Mouse (Mus musculus): Measurements from ENCODE around the gene Sbno1.
A peak's percentile ranks its signal among the peaks of the same experiment; 100 is the strongest.

Sbno1 gene

DNA sequence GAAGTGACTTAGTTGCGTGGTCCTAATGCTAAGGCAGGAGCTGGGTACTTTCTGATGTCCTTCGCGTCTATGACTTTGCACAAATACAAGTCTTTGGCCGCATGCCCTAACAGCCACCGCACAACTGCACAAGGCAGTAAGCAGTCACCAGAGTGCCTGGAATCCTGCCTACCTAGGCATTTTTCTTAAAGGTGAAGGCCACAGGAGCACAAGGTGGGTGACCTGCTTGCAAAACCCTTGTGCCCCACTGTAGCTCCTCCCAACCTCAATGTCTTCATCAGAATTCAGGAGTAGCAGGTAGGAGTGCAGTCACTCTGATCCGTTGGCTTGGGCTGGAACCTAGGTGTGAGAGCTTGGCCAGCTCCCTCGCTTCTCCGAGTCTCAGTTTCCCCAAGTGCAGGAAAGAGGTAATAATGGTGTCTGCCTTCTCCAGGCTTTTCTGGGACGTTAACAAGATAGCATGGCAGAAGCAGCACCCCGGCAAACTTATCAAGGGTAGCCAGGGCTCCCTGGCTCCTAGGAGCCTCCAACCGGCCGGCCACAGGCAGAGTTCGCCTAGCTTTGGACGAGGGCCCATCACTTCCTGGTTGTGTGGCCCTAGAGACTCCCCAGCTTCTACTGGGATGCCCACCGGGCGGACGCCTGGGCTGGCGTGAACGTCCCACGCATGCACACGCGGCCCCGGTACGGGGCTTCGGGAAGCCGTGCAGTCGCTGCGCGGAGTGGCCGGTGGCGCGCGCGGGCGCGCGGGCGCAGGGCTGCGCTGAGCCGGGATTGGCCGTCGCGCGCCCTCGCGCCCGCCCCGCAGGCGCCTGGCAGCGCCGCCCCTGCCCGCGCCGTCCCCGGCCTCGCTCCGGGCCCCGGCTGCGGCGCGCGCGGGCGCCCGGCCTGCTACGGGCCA is 19.1 kb upstream of the Sbno1 start:
- DNase-seq (ENCODE audit: low spot score in 2 of 2), result peak in 1 of 2 experiments; percentile 58

DNA sequence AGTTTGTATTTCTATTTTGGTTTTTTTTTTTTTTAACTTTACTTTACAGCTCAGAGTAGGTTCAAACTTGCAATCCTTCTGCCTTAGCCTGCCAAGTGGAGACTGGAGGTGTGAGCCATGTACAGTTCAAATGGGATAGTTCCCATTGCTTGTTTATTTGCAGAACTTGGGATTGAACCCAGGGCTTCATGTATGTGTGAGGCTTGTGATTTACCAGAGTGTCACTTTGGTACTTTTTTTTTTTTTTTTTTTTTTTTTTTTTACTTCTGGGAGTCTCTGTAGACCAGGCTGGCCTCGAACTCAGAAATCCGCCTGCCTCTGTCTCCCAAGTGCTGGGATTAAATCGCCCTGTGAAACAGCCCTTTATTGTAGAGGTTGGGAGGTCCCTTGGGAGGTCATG is 18.4 kb upstream of the Sbno1 start:
- no peak for DNase-seq (ENCODE audit: low spot score in 2 of 2)

DNA sequence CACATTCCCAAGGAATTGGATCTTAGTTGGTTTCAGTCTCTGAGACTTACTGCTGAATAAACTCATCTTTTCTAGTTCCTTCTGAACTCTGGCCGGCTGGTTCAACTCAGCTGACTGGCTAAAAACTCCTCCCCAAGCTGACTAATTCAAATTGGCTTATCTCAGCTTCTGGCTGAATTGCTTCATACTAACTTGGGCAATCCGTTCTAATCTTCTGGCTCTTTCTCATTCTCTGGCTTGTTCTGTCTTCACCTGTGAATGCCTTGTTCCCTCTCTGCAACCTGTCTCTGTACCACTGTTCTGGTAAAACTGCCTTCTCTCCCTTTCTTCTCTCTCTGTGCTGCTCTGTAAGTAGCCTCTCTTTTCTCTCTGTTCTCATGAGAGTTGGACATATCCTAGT is 16.8 kb upstream of the Sbno1 start:
- no peak for DNase-seq (ENCODE audit: low spot score in 2 of 2)

DNA sequence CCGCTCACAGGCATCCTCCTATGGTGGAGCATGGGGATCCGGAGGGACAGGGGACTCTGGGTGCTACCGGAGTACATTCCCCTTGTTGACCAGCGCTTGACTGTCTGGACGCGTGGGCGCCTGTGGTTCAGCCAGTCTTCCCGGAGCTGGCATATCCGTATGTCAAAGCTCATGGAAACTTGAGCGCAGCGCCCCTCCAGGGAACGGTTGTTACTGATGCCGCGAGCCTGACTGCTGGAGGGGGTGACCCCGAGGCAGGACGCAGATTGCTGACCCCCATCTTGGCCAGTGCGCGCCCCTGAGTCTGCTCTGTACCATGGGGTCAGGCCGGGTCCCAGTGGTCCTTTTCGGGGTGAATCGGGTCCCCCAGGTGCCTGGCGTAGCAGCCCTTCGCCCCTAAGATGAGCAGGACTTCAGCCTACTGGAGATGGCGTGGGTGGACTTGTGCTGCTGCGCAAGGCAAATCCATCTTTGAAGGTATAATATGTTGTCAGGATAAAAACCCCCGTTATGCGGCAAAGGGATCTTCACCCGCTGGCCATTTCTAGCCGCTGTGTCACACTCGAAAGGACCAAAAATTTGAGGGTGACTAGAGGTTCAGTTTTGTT is 14.4 kb upstream of the Sbno1 start:
- DNase-seq (ENCODE audit: low spot score in 2 of 2), result no peak

DNA sequence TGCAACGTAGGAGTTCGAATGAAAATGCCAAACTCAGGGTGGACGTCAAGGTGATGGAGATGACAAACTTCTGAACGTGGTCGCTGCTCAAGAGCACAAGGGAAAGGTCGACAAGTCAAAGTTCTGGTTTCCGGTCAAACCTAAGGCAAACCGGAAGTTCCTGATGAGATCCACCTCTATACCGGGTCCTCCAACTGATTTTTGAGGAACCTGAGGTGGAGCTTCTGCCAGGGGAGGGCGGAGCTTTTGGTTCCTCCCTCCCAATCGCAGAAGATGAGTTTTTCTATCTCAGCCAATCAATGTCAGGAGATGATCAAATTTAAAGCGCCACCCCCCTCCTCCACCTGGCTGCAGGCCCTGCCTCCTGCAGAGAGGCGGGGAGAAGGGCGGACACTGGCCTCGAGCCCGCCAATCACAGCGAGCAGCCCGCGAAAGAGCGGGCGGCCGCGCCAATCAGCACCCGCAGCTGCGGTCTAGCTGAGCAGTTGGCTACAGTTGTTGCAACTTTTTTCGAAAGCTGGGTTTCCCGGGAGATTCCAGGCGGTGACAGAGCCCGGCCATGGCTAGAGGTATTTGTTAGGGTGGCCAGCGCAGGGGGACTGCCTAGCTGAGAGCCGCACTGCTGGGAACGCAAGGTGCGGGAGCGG is 13.8 kb upstream of the Sbno1 start, which contains the start of gene Kmt5a:
Kmt5a (plus strand) TSS at position 484 of the 647 bp plus-strand sequence.
- DNase-seq (ENCODE audit: low spot score in 2 of 2), result peak; percentile 90 to 94

DNA sequence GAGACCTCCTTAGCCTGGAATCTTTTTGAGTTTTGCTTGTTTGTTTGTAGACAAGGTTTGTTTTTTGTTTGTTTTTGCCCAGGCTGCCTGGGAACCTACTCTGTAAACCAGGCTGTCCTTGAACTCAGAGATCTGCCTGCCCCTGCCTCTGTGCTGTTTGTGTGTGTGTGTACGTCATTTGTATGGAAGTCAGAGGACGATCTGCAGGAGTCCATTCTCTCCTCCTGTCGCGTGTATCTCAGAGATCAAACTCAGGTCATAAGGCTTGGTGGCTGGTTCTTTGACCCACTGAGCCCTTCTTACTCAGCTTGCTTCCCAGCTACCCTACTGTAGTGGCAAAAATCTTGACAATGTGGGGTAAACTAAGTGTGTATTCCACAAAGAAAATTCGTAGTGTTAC is 12.9 kb upstream of the Sbno1 start:
- DNase-seq (ENCODE audit: low spot score in 2 of 2), result no peak

DNA sequence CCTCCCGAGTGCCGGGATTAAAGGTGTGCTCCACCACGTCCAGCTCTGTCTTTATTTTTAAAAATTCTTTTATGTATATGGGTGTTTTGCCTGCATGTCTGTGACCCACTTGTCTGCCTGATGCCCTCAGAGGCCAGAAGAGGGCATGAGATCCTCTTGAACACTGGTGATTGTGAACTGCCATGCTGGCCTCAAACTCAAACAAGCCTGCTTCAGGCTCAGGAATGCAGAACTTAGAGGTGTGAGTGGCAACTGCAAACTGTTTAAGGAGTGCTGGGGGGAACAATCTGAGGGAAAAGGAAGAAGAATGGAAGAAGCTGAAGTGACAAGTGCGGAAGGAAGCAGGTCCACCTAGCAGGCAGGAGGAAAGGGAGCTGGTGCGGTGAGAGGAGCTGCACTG is 12.4 kb upstream of the Sbno1 start:
- no peak for DNase-seq (ENCODE audit: low spot score in 2 of 2)

DNA sequence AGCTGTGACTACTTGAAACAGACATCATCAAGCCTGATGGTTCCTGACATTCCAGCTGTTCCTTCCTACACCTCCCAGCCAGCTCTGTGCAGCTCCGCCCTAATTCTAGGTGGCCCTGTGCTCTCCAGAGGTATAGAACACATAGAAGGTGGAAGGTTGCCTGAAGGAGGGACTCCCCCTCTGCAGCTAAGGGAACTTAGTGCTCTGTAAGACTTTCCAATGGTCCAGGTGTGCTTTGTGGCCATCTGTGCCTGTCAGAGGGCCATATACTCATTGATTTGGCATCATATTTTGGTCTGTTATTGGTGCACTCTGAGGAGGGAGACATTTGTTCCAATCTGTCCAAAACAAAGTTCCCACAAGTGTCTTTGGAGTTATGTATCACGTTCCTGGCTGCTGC is 7.2 kb upstream of the Sbno1 start:
- no peak for DNase-seq (ENCODE audit: low spot score in 2 of 2)

DNA sequence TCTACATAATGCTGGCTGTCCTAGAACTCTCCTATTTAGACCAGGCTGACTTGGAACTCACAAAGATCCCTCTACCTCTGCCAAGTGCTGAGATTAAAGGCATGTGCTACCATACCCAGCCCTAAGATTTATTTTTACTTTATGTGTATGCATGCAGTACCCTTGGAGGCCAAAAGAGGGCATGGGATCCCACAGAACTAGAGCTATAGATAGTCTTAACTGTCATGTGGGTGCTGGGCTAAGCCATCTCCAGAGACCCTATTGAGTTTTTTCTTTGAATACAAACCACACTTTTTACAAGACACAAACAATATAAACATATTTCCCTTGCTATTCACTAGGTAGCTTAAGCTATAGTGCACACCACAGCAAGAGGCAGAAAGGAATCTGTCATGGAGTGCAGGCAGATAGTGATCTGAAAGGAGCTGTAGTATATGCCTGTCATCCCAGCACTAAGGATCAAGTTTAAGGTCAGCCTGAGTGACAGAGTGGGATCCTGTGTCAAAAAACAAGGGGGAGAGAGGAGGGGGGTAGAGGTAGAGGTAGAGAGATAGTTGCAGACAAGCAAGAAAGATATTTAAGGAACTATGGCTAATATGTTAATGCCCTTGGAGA is 6.7 kb upstream of the Sbno1 start:
- DNase-seq (ENCODE audit: low spot score in 2 of 2), result peak in 1 of 2 experiments; percentile 43

DNA sequence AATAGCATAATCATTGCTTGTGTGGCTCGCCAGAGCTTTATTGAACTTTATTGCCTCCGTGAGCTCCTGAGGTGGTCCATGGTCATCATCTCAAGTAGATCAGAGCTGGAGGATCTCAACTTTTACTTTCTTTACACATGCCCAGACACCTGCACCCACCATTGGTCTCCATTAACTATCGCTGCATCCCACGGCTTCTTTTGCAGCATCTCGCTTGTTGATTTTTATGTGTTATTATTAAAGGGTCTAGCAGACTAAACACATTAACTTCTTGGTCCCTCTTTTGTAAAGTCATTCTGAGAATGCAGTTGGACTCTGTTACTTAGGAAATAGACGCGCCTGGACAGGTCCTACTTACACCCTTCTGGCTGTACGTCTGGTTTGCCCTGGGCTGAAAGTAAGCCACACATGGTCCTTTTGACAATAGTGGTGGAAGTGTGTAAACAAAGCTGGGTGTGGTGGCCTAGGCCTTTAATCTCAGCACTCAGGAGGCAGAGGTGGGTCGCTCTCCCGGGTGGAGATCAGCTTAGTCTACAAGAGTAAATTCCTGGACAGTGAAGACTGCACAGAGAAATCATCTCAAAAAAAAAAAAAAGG is 772 bp upstream of the Sbno1 start:
- DNase-seq (ENCODE audit: low spot score in 2 of 2), result peak in 1 of 2 experiments; percentile 37

DNA sequence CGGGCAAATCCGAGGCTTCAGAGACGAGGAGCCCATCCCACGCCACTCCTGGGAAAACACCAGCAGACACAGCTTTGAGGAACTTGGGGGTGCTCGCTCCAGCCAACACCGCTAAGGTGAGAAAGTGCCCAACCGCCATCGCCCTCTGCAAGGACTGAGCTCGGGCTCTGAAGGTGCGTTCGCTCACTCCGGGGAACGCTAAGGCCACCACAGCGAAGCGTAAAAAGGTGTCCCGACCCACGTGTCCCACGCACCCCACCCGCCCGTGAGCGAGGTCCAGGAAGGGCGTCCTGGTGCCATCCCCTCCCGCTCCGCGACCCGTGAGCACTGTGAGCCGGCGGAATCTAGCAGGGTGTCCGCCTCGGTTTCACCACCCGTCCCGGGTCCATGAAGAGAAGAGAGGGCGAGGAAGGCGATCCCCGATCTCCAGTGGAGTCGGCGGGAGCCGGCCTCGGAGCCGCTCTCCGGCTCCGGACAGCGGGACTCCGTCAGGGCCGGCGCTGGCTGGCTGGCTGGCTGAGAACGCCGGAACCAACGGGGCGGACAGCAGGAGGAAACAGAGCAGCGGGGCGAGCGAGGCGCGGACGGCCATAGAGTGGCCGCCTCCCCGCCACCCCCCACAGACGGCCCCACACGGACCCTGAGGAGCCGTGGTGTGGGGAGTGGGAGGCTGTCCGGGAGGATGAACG is 934 bp downstream of the Sbno1 start:
- DNase-seq (ENCODE audit: low spot score in 2 of 2), result peak in 1 of 2 experiments; percentile 33

DNA sequence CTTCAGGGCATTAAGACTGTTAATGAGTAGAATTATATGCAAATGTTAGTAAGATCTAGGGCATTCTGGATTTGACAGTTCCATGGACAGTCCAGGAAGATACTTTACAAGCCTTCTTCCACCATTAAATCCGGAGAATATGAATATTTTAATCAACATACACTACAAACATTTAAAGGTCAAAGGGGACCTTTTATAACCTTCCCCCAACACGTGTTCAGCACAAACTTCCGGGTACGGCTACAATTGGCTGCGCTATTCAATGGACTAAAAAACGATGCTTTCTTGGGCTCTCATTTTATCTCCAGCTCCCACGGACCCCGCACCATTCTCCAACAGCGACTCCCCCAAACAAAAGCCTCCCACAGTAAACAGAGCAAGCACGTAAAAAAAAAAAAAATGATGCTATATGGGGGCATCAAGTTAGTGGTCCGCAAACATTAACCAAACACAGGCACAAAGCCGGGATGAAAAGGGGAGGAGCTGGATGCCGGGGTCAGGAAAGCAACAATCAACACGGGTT is 1.5 kb downstream of the Sbno1 start:
- no peak for DNase-seq (ENCODE audit: low spot score in 2 of 2)

DNA sequence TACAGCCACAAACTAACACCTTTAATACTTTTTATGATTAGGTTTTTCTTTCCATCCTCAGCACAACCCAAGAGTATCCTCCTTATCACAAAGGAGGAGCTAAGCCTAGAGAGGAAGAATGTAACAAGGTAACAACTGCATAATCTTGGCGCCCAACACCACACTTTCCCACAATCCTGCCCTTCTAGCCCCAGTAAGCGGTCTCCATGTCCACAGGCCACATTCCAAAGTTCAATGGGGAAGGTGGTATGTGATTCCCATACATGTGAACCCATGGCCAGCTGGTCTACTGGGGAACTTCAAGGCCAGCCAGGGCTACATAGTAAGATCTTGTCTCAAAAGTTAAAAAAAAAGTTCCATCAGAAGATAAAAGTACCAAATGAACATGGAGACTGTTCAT is 4.0 kb downstream of the Sbno1 start:
- DNase-seq (ENCODE audit: low spot score in 2 of 2), result no peak

DNA sequence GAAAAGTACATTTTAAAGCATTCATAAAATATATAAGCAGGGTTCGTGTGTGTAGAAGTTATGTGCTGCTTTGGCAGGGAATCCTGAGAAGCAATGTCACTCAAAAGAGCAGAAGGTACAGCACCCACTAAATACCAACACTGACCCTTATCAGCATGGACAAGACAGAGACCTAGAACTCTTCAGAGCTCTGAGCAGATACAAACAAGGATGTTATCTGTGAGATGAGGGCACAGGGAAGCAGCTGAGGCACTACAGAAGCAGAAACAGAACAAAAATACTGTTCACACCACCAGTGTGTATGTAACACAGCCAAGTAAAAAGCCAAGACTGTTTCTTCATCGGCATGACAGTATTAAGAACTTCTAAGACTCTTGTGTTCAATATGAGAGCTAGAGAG is 6.9 kb downstream of the Sbno1 start:
- DNase-seq (ENCODE audit: low spot score in 2 of 2), result no peak

DNA sequence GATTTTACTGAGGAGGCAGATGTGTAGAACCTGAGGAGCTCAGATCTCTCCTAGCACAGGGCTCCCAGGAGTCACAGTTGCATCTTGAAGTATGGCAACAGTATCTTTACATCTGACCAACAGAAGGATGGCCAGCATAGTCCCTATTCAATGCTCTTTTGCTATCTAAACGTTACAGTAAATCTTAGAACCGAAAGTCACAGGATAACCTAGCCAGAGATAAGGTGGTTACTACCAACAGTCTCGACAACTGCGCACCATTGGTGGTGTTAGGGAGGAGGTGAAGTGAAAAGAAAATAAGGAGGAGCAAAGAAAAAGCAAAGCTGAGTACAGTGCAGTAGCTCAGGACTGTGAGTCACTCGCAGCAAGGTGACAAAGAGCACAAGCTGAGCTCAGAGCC is 13.6 kb downstream of the Sbno1 start:
- DNase-seq (ENCODE audit: low spot score in 2 of 2), result no peak

DNA sequence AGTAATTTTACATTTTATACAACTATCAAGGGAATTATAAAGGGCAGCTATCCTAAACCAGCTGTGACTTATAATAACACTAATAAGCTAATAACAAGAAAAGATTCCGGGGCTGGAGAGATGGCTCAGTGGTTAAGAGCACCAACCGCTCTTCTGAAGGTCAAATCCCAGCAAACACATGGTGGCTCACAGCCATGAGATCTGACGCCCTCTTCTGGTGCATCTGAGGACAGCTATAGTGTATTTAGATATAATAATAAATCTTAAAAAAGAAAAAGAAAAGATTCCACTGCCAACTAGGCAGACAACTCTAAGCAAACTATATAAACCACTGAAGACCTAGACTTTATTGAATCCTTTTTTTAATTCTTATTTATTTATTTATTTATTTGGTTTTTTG is 15.0 kb downstream of the Sbno1 start:
- no peak for DNase-seq (ENCODE audit: low spot score in 2 of 2)

DNA sequence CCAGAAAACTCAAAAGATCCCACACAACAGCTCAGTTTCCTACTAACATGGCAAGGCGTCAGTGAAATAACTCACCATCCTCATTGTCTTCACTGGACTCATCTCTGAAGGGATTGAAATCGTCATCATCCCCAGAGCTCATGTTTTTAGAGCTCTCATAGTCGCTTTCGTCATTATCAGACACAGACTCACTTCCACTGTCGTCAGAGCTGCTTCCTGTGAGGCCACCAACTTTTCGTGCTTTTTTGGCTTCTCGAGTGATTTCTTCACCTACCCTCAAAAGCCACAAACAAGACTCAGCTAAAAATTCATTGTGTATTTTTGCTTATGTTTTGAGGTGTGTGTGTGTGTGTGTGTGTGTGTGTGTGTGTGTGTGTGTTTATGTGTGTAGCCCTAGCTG is 32.1 kb downstream of the Sbno1 start:
- DNase-seq (ENCODE audit: low spot score in 2 of 2), result no peak

DNA sequence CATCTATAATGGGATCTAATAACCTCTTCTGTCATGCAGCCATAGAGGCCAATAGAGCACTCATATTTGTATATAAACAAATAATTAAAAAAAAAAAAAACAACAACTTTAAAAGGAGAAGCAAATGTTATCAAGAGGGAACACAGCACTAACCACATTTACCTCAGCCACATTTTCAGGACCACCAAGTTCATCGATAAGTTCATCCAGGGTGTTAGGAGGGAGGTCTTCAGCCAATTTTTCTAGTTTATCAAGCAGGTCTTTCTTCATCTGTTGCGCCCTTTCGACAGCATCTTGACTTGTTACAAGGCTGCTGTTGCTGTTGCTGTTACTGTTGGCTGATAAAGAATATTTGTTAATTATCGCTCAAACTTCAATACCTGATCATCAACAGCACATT is 33.4 kb downstream of the Sbno1 start:
- no peak for DNase-seq (ENCODE audit: low spot score in 2 of 2)

DNA sequence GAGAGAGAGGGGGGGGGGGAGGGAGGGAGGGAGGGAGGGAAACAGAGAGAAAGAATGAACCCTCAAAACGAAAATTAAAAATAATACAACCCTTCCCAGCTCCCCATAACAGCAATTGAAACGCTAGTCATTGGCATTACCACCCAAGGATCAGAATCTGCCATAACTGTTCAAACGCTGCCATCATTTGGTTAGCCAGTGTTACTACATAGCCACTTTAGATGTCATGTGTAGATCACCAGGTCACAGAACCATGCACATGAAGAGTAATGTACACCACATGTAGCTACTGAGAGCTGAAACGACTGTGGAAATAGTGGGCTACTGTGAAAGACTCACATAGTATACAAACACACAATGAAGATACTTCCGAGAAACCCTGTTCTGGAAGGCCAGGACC is 37.9 kb downstream of the Sbno1 start:
- DNase-seq (ENCODE audit: low spot score in 2 of 2), result no peak

DNA sequence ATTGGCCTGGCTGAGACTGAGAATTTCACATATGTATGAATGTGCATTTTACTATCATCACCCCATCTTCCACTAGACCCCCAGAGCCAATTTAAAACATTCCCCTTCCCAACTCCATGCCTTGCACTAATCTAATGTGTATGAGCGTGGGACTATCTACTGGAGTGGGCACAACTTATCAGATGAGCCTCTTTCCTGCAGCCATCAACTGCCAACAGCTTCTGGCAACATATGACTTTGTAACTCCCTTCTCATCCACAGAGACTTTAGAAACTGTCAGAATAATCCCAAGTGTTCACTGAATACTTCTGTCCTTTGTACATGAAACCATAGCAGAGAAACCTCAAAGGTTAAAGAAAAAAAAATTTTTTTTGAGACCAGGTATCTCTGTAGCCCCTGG is 45.7 kb downstream of the Sbno1 start:
- DNase-seq (ENCODE audit: low spot score in 2 of 2), result no peak

DNA sequence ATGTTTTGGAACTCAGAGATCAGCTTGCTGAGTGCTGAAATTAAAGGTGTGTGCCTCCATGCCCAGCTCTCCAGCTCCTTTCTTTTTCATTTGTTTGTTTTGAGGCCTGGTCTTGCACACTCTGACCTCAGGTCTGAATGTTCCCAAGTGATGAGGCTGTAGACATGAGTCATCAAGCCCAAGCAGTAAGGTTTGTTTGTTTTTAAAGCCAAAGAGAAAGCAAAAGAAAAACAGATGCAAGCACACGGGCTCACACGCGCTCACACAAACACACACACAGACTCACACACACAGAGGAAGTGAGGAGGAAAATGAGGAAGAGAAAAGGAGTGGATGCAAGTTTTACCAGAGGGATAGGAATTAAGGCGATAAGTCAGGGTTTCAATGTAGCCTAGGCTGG is 48.7 kb downstream of the Sbno1 start:
- no peak for DNase-seq (ENCODE audit: low spot score in 2 of 2)
